Mouse (Mus musculus) gastrocnemius, postnatal 4 days (tissue): ENCODE measurements around the gene Gm20388. TPM values are rescaled to one million over a fixed set of nuclear protein-coding genes. Genes with fewer than 3 reads are reported as not detected.

Source experiments
- DNase-seq, 2 experiments: peaks; one replicate each; pipeline ENCODE4 v3.0.0; 2021 to 2022; ENCODE audit warnings: low spot score in 2 of 2, mixed read lengths in 2 of 2
- total RNA-seq, 2 experiments: library from RNA; stranded (reverse); gene quantifications; 2 replicates each; pipeline ENCODE4 v1.2.3; 2021

Gm20388 gene
- total RNA-seq, 2 experiments from 2014 or later = 12.8 to 22.8 TPM

GRCm38 (mm10) chr8:124263058-124263457 lies 4352.4 kb downstream of the Gm20388 start:
- DNase-seq = no peak

GRCm38 (mm10) chr8:124264032-124264431 lies 4353.4 kb downstream of the Gm20388 start:
- DNase-seq = no peak

DNA sequence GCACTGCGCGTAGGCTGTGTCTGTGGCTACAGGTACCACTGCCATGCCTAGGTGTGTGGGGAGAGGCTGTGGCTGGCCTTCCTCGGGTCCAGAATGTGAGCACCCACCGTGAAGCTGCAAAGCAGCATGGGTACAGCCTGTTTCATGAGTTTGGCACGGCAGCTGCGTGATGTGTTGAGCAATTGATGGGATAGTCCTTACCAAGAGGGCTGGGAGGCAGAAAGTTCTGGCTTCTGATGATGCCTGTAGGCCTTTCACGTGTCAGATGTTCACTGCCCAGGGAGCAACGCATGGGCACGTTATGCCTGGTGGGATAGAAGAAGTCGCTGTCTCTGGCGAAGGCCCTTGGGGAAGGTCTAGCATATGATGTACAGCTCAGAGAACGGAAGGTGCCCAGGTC lies 4354.0 kb downstream of the Gm20388 start:
- DNase-seq = no peak

DNA sequence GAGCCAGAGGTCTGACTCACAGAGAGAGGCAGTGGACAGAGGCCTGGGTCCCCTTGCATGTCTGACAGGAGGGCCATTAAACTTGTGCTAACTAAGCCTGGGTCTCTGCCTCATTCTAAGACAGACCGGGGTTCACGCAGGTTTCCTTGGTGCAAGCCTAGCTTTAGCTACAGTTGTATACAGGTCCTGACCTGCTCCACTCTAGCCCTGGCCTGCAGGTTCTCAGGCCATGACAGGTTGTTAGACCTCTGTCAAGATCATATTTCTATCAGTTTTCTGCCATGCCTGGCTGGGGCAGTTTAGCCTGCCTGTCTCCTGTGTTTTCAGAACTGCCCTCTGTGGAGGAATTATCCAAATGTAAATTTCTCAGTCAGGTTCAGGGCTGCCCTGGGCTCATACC lies 4354.5 kb downstream of the Gm20388 start:
- no peak for DNase-seq

- no peak for DNase-seq
Measured at GRCm38 (mm10) chr8:124265798-124266197, 4355.2 kb downstream of the Gm20388 start.

DNA sequence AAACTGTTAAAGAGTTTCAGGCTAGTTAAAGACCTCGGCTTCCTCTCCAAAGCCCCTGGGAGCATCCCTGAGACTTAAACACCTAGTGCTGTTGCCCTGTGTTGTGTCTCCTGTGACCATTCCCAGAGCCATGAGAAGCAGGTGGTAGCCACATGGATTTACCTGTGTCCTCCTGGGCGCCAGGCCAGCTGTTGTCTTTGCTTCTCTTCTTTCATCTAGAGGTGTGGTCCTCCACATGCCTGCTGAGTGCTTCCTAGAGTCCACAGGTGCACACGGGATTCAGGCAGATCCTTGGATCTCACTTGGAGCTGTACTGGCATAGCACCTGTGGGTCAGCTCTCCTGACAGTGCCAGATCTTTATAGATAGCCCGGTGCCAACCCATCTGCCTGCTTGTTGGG lies 4356.6 kb downstream of the Gm20388 start:
- no peak for DNase-seq

DNA sequence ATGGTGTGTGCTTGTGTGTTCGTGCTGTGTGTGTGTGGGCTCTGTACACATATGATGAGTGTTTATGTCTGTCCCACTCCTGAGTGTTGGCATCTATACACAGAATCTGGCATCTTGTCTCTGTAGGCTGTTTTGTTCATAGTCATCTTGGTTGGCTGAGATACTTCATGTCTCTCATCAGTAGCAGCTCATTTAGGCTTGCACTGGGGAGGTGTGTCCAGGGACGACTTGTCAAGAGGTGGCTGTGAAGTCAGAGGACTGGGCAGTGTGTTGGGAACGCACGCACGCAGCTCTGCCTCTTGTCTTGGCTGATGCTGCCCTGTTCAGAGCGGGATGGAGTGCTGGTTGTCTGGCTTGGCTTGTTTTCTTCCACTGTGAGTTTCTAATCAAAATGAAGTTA lies 4359.9 kb downstream of the Gm20388 start:
- DNase-seq = no peak

GRCm38 (mm10) chr8:124270904-124271303 lies 4360.3 kb downstream of the Gm20388 start:
- no peak for DNase-seq

DNA sequence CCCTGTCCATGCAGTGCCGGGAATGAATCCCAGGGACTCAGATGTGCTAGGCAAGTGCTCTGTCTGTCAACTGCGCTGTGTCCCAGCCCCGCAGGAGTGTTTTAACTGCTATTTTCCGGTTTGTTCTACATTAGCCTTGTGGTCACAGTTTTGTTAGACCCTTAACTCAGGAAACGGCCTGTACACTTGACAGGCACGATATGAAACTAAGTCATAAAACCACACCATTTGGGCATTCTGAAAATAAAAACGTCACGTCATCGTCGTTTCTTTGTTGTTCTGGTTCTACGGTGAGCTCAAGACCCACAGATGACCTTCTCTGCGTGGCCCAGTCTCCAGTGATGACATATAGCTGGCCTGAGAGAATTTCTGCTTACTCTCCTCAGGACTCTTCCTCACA lies 4360.9 kb downstream of the Gm20388 start:
- DNase-seq = no peak

- no peak for DNase-seq
Measured at GRCm38 (mm10) chr8:124272792-124273191, 4362.2 kb downstream of the Gm20388 start.

DNA sequence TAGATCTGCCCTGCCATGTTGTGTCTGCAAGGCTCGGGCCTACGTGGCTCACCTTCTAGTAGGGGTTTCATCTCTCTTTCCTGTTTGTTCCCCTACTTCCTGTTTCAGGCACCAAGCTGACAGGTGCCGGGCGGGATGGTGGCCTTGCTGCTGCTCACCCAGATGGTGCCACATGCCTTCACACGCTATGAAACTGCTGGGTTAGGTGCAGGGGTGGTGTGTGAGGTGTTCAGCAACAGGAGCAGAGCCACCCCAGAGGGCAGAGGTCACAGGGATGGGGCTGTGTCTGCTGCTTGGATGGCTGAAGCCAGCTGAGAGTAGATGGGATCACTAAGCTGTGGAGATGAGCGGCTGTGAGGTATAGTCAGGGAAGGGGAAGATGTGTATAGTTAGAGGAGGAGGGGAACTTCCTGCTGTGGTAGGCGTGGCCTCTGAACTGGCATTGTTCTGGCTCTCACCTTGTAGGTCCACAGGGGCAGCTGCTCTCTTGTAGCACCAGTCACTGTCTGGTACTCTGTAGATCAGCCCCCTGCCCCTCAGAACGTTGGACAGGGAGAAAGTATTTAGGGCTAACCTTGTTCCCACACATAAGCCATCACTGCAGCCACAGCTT lies 4363.1 kb downstream of the Gm20388 start:
- no peak for DNase-seq

DNA sequence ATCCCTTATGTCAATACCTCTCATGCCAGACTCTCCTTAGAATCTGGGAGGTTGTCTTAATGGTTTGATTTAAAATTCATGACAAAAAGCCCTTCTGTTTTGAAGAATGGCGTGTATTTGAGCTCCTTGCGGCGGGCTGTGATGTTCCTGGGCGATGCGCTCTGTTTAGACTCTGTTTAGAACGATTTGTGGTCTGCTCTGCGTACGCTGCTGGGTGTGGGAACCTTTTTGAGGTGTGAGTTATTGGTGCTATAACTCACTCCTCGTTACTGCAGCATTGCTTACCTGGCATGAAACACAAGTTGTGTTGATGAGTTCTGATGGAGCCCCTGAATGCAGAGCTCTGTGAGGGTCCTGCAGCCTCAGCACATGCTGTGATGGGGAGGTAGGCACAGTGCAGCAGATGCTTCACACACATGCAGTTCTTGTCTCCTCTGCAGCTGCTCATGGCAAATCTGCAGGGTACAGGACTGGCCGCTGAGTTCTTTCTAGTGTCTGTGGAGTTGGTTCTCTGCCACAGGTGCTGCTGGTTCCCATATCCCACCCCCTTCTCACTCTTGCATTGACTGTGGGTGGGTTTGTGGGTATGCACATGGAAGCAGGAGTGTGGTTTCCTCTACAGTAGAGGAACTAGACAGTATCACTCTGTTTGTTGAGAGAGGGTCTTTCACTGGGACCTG lies 4363.9 kb downstream of the Gm20388 start:
- no peak for DNase-seq

GRCm38 (mm10) chr8:124275377-124276071 lies 4364.9 kb downstream of the Gm20388 start:
- no peak for DNase-seq

- no peak for DNase-seq
Measured at GRCm38 (mm10) chr8:124277951-124278910, 4367.6 kb downstream of the Gm20388 start.

- no peak for DNase-seq
Measured at GRCm38 (mm10) chr8:124278956-124279689, 4368.5 kb downstream of the Gm20388 start.

GRCm38 (mm10) chr8:124279690-124279985 lies 4369.0 kb downstream of the Gm20388 start:
- no peak for DNase-seq

DNA sequence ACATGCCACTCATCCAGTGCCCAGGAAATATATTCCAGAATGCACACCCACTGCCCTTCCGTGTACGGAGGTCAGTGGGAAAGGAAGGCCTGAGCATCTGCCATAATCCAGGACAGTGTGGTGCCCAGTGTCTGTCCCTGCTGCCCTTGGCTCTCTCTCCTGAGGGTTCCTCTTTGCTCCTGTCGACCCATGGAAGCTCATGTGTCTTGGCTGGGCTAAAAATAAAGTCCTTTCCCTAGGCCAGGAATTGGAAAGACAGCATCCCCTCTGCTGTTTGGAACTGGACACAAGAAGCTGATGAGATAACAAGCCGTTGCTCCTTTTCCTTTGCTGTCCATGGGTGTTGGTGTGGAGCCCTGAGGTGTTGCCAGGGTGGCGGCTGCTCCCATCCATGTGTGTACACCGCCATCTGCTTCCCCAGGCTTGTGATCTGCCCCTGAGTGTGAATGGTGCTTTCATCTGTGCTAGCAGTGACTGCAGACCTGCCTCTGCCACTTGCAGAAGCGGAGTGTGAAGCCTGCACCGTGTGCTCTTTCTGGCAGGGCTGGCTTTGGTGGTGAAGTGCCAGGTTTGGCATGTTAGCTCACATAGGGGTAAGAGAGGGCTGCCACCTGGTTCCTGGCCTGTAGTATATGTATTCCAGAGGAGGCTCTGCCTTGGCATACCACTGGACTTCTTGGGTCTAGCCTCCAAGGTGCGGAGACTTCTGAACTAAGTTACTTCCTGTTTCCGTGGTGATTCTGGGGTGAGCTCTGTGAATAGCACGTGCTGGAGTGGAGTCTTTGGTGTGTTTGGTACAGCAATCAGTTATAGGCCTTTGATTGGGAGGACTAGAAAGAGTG lies 4371.3 kb downstream of the Gm20388 start:
- no peak for DNase-seq

- DNase-seq = no peak
Measured at GRCm38 (mm10) chr8:124282878-124283630, 4372.4 kb downstream of the Gm20388 start.
